Comparison of ENCODE assay signal across 7 mouse cellular contexts in genomic region chr5:138756311-138757085, GRCm38 (mm10). TPM values are rescaled to one million over a fixed set of nuclear protein-coding genes. Genes with fewer than 3 reads are reported as not detected.
DNase-seq lines count a peak whose midpoint lies in the region; ATAC-seq and TF ChIP-seq lines count a peak whose summit lies in the region.

No protein-coding gene starts in this region.

- no peak for TF ChIP-seq EP300 in heart, adult 2 months (IDR thresholded peaks at IDR 0.05; ENCODE audit: insufficient read depth, low read depth, low read length)

- peaks cover 37% of the 10 kb centered on the region for H3K27me3 ChIP-seq in embryonic facial prominence, embryonic 11.5 days (ENCODE audit: control insufficient read depth, insufficient read depth, low read length)
- no peaks in the 10 kb centered on the region for H3K27me3 ChIP-seq in heart, adult 2 months (ENCODE audit: control insufficient read depth, insufficient read depth, low read length)
- peaks cover 53% of the 10 kb centered on the region for H3K27me3 ChIP-seq in limb, embryonic 11.5 days (ENCODE audit: control insufficient read depth, insufficient read depth, low read length)
- H3K27me3 ChIP-seq in midbrain, embryonic 16.5 days (ENCODE audit: control insufficient read depth, insufficient read depth, low read depth, low read length): no peaks in the 10 kb centered on the region

- no peak for TF ChIP-seq CTCF in heart, adult 2 months (IDR thresholded peaks at IDR 0.05)

- peak overlapping the region; percentile 54 for H3K4me3 ChIP-seq in embryonic facial prominence, embryonic 11.5 days (ENCODE audit: low read depth, low read length)
- peak overlapping the region; percentile 64; the same call in 1 of the 2 replicates for H3K4me3 ChIP-seq in heart, adult 2 months
- peak overlapping the region; percentile 58; the same call in 1 of the 2 replicates for H3K4me3 ChIP-seq in limb, embryonic 11.5 days (ENCODE audit: low read depth, low read length)
- peak overlapping the region; percentile 63 for H3K4me3 ChIP-seq in midbrain, embryonic 16.5 days (ENCODE audit: low read depth, low read length)

- no peak for TF ChIP-seq POLR2A in heart, adult 2 months (IDR thresholded peaks at IDR 0.05; ENCODE audit: insufficient read depth, low read depth, low read length)

- peaks cover 7% of the 10 kb centered on the region for H3K4me1 ChIP-seq in embryonic facial prominence, embryonic 11.5 days (ENCODE audit: control insufficient read depth, insufficient read depth, low read length)
- H3K4me1 ChIP-seq in heart, adult 2 months (ENCODE audit: control insufficient read depth, insufficient read depth, low read length): no peaks in the 10 kb centered on the region; the same call in 1 of the 2 replicates
- H3K4me1 ChIP-seq in limb, embryonic 11.5 days (ENCODE audit: control insufficient read depth, insufficient read depth, low read length): peaks cover 12% of the 10 kb centered on the region
- H3K4me1 ChIP-seq in midbrain, embryonic 16.5 days (ENCODE audit: control insufficient read depth, insufficient read depth, low read length): peaks cover 53% of the 10 kb centered on the region

- H3K27ac ChIP-seq in embryonic facial prominence, embryonic 11.5 days (replicated peaks; ENCODE audit: low read depth, low read length): no peak overlapping the region
- H3K27ac ChIP-seq in heart, adult 2 months: no peak overlapping the region; the same call in 1 of the 2 replicates
- no peak overlapping the region for H3K27ac ChIP-seq in limb, embryonic 11.5 days (replicated peaks; ENCODE audit: low read depth, low read length)
- H3K27ac ChIP-seq in midbrain, embryonic 16.5 days (ENCODE audit: low read length): peak overlapping the region; percentile 94

- WGBS in embryonic facial prominence, embryonic 11.5 days: 25% methylated on average over 15 of the region's 15 CpGs
- WGBS in heart, adult 2 months: 41% methylated on average over 15 of the region's 15 CpGs
- WGBS in limb, embryonic 11.5 days: 37% methylated on average over 15 of the region's 15 CpGs
- 13% methylated on average over 15 of the region's 15 CpGs for WGBS in midbrain, embryonic 16.5 days

- intact Hi-C loops in heart, adult 2 months (cut with DNase I): no loop called here

- peak overlapping the region; percentile 93 for H3K4me2 ChIP-seq in embryonic facial prominence, embryonic 11.5 days (ENCODE audit: low read depth, low read length)
- peak overlapping the region; percentile 99; the same call in 1 of the 2 replicates for H3K4me2 ChIP-seq in limb, embryonic 11.5 days (ENCODE audit: low read depth, severe bottlenecking)
- H3K4me2 ChIP-seq in midbrain, embryonic 16.5 days (ENCODE audit: low read length): peak overlapping the region; percentile 84

- H3K9ac ChIP-seq in embryonic facial prominence, embryonic 11.5 days (replicated peaks; ENCODE audit: low read length): peak overlapping the region; percentile 63
- H3K9ac ChIP-seq in heart, adult 2 months (ENCODE audit: low read depth, low read length): no peak overlapping the region
- H3K9ac ChIP-seq in limb, embryonic 11.5 days (ENCODE audit: low read length): no peak overlapping the region
- H3K9ac ChIP-seq in midbrain, embryonic 16.5 days (ENCODE audit: low read depth, low read length): peak overlapping the region; percentile 85

- H3K9me3 ChIP-seq in embryonic facial prominence, embryonic 11.5 days (replicated peaks; ENCODE audit: control insufficient read depth, low read length): no peaks in the 10 kb centered on the region
- H3K9me3 ChIP-seq in limb, embryonic 11.5 days (ENCODE audit: control insufficient read depth, low read length): no peaks in the 10 kb centered on the region
- H3K9me3 ChIP-seq in midbrain, embryonic 16.5 days (replicated peaks; ENCODE audit: control insufficient read depth, low read length, poor library complexity, severe bottlenecking): no peaks in the 10 kb centered on the region

- H3K36me3 ChIP-seq in embryonic facial prominence, embryonic 11.5 days (replicated peaks; ENCODE audit: control insufficient read depth, insufficient read depth, low read depth, low read length): no peaks in the 10 kb centered on the region
- no peaks in the 10 kb centered on the region for H3K36me3 ChIP-seq in heart, adult 2 months (ENCODE audit: control insufficient read depth, insufficient read depth, low read length)
- no peaks in the 10 kb centered on the region for H3K36me3 ChIP-seq in limb, embryonic 11.5 days (ENCODE audit: control insufficient read depth, insufficient read depth, low read length)
- H3K36me3 ChIP-seq in midbrain, embryonic 16.5 days (ENCODE audit: control insufficient read depth, insufficient read depth, low read length): peaks cover 5% of the 10 kb centered on the region

- peak; percentile 68 for DNase-seq in brain, adult 2 months (ENCODE audit: low read depth, low spot score)
- no peak for DNase-seq in embryonic facial prominence, embryonic 11.5 days (ENCODE audit: low spot score)
- peak; percentile 61 to 74 for DNase-seq in heart, adult 2 months
- DNase-seq in kidney, adult 18-20 months: peak; percentile 85
- peak; percentile 34 for DNase-seq in limb, embryonic 11.5 days (ENCODE audit: low spot score)
- peak; percentile 30 to 45 for DNase-seq in urinary bladder, postnatal 36 days (ENCODE audit: low spot score in 2 of 2)

- ATAC-seq in embryonic facial prominence, embryonic 11.5 days (replicated peaks; ENCODE audit: insufficient number of reproducible peaks, low FRiP score, low TSS enrichment, low read depth): no peak
- no peak for ATAC-seq in limb, embryonic 11.5 days (ENCODE audit: insufficient number of reproducible peaks, low FRiP score, low TSS enrichment, low read depth)
- peak; percentile 1; the same call in 1 of the 2 replicates for ATAC-seq in midbrain, embryonic 16.5 days

- H3K79me2 ChIP-seq in heart, adult 2 months (replicated peaks; ENCODE audit: control insufficient read depth, insufficient read depth, low read length): no peaks in the 10 kb centered on the region

RNA-seq across cellular contexts. Expression of gene Fam20c, which starts 2.2 kb away (rescaled TPM):
- 5.0 and 7.3 TPM in 2 replicates for polyA plus RNA-seq in embryonic facial prominence, embryonic 11.5 days (2014; fragmentation: Nextera tagmentation; extraction: Ambion mirVana)
- 10 to 100 TPM; 11.3 to 14.7 TPM for total RNA-seq in heart, adult 2 months (2021)
- 10.0 and 11.0 TPM in 2 replicates for polyA plus RNA-seq in heart, adult 2 months (2012; rRNA removed)
- 1.6 and 1.9 TPM in 2 replicates for polyA plus RNA-seq in limb, embryonic 11.5 days (2014; fragmentation: Nextera tagmentation; extraction: Ambion mirVana)
- 41.9 and 44.7 TPM in 2 replicates for polyA plus RNA-seq in midbrain, embryonic 16.5 days (2015; fragmentation: Nextera tagmentation; extraction: Ambion mirVana)

Comparison
In these comparisons a context has a peak if more than half of its experiments do, and no peak if none do; other contexts are left out.
1. H3K9ac ChIP-seq: peak in embryonic facial prominence, embryonic 11.5 days (single experiment) and midbrain, embryonic 16.5 days (single experiment); none in heart, adult 2 months (single experiment) and limb, embryonic 11.5 days (single experiment).
2. Peak in every context shown above with its lines, with median percentiles within 50 percentile points of each other: H3K4me2 ChIP-seq and H3K4me3 ChIP-seq.